Mouse (Mus musculus) lung, postnatal 10 days (tissue): Measurements from ENCODE around the gene Misp.
A peak's percentile ranks its signal among the peaks of the same experiment; 100 is the strongest.

Experiments used
- DNase-seq: peaks from one replicate; pipeline ENCODE4 v3.0.0; 2021

Misp gene

DNA sequence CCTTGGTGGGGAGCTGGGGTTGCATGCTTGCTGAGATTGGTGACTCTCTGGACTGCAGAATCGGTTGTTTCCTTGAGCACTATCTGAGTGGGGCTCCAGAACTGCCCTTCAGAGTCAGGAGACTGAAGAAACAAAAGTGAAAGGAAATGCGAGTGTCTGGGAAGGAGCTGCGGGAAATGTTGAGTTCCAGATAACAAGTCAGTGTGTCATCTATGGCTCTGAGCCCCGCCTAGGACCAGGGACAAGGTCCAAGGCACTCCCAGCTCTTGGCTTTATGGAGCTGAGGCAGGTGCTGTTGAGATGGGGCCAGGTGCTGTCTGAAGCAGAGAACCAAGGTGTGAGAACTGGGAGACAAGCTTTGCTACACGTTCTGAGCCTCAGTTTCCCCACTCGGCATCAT, 3.6 kb downstream of the Misp start:
- DNase-seq: peak; percentile 56

DNA sequence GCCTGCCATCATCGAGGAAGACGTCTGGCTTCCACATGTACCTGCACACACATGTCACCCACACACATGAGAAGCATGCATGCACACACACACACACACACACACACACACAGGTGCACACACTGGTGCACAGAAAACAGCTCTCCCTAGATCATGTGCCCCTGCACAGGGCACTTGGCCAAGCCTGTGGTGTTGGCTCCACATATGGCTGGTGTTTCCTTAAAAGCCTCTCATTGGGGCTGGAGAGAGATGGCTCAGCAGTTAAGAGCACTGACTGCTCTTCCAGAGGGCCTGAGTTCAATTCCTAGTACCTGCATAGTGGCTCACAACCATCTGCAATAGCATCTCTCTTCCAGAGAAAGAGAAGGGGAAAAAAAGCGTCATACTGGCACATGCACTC, 10.8 kb downstream of the Misp start:
- DNase-seq: no peak

DNA sequence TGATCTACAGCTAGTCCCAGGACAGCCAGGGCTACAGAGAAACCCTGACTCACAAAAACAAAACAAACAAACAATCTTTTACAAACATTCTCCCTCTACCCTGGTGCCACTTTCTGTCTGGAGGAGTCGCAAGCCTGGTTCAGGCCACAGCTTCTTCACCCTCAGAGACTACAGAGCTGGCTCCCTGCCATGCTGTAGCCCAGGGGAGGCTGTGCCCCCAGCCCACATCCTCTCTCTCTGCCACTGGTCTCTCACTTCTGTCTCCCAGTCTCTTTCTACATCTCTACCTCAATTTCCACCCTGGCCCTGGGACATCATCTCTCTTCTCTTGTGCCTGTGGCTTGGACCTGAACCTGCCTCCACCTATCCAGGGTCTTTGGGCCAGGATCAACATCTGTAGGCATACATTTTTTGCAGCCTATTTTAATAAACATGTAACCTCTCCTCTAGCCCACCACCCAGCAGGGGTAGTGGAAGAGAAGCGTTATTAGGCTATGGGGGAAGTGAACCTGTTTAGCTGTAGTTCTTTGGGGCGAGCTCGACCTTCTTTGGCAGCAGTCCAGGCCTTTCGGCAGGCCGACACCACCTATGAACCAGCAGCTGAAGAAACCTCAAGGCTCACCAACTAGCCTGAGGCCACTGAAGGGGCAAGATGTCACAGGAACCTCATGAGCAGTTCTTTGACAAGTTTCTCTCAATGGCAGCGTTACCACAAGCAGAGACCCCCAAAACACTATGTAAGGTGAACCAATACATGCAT, 11.4 kb downstream of the Misp start:
- DNase-seq: no peak

DNA sequence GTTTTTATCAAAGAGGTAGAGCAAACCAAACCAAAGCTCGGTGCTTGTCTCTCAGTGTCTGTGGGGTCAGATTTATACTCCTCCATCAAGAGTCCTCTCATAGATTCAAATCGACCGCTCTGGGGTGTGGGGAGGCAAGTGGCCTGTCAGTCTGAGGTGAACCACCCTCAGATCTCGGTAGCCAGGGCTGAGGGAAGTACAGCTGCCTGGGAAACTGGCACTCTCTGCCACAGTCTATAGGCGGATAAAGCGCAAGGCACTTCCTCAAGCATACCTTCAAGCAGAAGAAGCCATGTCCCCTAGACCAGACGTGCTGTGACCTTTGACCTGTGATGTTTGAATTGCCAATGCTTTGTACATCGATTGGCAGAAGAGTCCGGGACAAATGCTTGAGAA, 12.0 kb downstream of the Misp start:
- no peak for DNase-seq

DNA sequence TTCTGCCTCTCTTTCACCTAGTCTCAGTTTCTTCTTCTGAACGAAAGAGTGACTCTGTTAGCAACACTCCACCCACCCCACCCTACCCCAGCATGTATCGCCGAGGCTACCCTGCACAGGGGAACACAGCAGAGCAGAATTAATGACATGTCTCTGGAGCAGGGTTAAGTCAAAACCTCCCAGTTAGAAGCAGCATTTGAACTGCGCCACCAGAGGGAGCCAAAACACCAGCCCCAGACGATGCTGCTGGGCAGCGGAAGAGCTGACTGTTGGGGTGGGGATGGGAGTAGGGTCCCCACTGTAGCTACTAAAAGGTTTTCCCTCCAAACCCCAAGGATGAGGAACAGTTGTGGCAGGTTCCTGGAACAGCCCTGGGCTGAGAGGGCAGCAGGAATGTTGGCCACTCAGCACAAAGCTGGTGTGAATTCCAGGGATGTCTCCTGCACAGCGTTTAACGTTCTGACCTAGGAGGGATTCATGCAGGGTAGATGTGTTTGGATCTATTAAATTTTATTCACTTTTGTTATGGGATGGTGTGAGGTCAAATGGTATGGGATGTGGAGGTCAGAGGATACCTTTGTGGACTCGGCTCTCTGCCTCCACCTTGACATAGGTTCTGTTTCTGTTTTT, 14.1 kb downstream of the Misp start:
- DNase-seq: peak; percentile 87

DNA sequence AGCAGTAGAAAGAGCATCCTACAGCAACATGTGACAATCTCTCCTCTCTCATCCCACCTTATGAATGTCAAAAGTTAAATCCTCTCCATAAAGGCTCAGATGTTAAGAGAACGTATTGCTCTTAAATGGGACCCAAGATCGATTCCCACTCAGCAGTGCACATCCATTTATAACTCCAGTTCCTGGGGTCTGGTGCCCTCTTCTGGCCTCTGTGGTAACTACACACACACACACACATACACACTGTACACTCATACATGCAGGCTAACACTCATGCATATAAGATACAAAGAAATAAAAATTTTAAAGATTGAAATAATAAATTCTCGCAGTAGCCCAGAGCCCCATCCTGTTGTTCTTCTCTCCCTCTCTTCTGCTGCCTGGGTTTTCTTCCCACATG, 16.1 kb downstream of the Misp start:
- no peak for DNase-seq

DNA sequence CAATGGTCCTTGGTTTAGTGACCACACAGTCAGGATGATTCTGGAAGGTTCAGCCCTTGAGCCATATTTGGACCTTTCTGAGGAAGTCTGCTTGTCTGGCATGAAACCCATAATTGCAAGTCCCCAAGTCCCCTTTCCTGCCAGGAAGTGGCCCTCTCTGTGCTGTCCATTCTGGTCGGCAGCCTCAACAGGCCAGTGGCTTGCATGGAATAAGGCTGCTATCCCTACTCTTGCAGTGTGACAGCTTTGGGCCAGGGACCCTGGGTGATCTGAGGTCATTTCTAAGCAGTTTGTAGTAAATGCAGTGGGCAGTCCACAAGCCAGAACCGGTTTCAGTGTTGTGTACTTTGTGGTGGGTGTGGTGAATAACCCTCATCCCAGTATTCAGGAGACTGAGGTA, 17.4 kb downstream of the Misp start:
- DNase-seq: no peak

DNA sequence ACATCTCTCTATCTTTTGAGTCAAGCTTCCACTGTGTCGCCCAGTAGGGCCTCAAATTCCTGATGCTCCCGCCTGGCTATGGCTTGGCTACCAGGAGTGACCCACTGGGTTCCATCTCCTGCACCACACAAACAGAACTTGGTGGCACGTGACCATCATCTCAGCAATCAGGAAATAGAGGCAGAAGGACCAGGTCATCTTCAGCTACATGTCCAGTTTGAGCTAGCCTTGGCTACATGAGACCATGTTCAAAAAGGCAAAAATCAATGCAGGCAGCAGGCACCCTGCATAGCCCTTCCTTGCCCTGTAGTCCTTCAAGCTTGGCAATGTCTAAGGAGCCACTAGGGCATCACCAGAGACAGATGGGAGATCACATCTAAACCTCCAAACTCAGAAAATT, 19.3 kb downstream of the Misp start:
- no peak for DNase-seq

DNA sequence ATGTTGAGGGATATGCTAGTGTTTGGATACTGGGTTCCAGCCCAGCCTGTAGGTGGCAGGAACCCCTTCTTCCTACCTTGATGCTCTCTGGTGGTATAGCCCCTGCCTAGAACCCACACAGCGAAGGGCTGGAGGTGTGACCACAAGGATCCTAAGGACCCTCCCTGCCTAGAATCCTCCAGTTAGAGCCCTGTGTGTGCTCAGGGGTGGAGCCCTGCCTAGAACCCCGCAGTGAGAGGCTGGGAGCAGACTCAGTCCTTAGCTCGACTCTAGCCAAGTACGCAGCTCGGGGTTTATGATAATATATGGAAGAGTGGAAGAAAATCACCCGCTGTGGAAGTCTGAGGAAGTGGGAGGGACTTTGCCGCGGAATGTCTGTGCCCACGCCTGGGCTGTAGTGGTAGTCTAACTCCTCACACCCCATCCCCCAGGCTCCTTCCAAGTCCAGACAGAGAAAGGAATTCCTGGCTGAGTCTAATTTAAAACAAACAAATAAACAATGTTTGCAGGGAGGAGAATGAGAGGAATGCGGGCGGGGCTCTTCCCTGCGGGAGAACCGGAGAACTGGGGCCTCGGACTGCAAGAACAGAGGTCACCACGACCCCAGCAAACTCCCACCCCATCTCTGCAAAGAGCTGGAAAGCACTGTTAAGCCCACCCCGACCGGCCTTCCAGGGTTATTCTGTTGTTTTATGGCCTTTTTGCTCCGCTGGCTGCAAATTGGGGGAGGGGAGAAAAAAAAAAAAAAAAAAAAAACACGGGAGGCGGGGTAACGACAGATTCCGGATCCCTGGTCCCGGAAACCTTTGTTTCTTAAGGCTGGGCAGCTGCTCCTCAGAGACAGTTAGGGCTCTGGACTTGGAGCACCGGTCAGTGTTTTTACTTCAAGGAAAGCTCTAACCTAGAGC, 20.1 kb downstream of the Misp start:
- DNase-seq: peak; percentile 93

DNA sequence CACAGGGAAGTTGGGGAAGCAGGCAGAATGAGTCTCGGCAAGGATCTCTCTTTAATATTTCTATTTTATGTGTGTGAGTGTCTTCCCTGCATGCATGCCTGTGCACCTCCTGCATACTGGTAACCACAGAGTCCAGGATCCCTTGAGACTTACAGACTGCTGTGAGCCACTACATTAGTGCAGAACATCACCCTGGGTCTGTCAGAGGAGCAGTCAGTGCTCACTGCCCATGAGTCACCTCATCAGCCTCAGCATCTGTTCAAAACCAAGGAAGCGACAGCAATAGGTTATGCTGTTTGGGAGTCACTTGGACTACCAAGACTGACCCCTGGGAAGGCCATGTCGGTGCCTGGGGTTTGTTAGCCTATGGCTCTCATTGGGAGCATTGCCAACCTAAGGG, 21.5 kb downstream of the Misp start:
- DNase-seq: no peak

DNA sequence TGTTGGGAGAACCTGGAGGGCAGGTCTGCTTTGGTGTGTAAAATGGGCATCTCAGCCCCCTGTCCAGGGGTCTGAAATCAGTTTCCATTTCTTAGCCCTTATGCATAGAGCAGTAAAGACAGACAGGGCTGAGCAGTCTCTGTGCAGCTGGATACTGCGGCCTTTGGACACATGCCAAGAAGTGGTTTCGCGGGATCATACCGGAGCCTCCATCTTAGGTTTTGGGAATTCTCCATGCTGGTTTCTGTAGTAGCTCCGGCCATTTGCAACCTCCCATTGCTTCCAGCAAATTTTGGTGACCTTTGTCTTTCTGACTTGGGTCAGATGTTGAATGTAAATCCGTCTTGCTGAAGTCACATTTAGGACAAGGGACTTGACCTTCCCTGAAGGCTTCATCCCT, 22.7 kb downstream of the Misp start:
- no peak for DNase-seq

DNA sequence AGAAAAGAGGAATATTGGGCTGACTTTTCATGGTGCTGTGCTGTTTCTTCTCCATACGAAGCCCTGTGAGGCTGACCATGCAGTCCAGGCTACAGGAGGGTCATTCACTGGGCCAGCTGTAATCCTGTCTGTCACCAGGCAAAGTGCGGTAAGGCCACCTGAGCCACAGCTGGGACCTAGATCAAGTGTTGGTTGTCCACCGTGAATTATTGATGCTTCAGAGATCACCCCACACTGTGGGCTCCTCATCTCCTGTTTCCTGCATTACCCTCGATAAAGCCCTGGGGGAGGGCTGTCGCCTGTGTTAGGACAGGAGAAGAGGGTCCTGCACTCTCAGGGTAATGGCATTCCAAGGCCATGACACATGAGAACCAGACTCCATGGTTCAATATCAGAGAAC, 25.8 kb downstream of the Misp start:
- DNase-seq: no peak

DNA sequence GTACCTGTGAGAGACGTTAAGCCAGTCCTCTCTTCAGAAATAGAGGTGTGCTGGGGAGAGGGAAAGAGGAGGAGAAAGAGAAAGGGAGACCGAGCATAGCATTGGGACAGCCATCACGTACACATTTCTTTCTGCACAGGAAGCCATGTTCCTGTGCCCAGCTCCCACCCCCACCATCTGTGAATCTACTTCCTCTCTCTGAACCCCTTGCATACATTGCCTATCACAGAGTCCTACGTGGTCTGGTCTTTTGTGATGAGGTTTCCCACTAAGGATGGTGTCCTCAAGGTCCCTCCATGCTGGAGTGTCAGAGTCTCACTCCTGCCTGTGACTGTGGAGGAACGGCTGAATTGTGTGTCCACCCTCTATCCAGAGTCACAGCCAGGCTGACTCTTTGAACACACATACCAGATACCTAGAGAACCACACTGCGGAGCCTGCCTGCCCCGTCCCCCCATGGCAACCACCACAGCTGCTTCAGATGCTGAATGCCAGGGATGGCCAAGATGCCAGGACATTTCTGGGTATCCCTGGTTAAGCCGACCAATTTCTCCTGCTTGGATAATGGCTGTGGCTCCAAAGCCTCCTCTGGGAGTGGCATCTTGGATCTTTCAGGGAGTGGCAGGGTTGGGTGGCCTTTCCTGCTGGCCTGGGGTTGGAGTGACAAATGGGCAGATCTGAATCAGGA, 29.3 kb downstream of the Misp start:
- no peak for DNase-seq

DNA sequence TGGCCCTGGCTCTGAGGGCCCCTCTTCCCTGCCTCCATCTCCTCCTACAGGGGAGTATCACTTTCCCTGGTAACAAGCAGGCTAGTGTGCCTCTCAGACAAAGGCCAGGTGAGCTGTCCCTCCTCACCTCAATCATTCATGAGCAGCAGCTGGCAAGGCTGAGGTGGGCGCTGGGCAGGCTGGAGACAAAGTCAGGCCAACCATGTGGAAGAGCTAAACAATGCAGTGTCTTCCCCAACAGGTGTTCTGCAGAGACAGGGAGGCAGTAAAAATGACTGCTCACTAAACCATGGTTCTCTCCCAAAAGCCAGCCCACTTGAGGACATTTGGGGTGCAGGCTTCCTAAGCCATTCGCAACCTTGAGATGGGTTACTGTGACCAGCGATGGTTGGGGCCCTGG, 30.9 kb downstream of the Misp start:
- DNase-seq: no peak

DNA sequence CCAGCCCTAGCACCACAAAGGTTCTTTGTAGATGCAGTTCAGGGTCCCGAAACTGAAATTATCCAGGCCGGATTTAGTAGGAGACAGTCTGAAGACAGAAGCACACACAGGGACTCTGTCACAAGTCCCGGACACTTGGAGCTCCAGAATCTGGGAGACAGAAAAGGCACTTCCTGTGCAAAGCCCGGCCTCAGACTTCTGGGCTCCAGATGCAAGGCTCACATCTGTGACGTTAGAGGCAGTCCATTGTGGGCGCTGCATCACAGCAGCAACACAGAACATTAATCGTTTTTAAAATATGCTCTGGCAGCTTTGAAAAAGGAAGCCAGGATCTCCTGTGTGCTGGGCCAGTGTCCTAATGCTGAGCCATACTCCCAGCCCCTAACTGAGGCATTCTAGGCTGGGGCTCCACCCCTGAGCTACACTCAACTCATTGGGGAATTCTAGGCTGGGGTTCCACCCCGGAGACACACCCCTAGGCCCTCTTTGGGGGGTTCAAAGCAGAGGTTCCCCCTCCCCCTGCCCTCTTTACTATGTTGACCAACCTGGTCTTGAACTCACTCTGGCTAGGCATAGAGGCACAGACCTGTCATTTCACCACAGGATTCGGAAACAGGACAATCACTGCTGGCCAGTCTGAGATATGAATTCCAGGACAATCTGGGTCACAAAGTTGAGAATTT, 31.5 kb downstream of the Misp start:
- peak; percentile 81 for DNase-seq

DNA sequence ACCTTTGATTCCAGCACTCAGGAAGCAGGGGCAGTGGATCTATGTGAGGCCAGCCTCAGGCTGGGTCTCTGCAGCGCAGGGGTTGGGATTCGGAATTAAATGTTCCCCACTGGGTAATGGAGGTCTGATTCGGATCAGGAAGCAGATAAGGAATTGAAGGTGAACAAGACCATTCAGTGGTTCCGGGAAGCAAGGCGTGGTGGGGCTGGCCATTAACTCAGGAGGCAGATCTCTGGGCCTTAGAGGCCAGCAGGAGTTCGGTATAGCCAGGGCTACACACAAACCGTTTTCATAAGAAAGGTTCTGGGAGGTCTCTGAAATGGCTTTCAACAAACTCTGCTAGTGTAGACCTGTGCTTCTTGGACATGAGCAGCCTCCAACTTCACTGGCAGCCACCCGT, 32.0 kb downstream of the Misp start:
- no peak for DNase-seq

DNA sequence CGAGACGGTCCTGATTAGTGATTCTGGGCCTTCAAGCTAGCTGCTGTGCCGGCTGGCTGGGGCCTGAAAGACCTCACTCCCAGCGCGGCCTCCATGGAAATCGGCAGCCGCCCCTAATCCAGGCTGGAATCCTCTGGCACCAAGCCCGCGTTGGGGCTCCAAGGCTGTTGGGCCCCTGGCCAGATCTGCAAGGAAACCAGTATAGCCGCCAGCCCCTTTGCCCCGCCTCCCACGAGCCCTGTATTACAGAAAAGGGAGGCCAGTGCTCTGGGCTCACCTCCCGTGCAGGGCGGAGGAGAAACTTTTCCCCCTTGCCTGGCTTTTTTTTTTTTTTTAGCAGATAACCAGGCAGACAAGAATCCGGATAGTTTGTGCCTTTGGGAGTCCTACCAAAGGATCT, 32.6 kb downstream of the Misp start:
- DNase-seq: peak; percentile 99

DNA sequence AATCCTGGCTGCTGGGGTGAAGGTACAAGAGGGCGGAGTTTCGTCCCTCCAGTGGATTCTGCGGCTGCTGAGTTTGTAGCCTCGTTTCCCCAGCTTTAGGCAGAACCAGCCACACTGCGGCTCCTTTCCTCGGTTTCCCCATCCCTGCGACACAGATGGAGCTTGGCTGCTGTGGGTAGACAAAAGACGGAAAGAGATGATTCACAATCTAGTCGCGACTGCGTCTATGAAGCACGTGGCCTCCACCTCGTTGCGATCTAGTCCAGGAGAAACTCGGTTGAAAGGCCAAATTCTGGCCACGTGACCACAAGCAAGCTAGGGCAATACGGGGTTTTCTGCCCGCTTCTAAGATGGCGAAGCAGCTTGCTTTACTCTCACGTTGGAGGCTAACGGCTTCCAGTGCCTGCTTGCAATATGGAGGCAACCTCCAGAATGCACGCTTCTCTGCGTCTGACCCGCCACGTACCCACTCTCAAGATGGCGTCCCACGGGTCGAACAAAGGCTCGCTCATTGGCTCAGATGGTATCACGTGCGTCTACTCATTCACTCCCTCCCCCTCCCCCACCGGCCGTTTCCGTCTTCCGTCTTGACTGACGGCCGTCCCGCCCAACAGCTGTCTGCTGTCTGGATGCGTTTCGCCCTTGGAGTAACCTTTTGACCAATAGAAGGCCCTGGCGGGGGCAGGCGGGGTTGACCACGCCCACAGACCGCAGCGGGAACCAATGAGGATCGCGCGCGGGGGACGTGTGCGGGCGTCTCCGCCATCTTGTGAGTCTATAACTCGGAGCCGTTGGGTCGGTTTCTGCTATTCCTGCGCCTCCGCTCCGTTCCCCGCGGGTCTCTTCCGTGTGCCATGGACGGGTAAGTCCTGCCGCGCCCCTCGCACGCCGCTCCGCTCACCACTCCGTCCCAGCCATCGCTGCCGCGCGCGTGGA, 33.3 kb downstream of the Misp start, which contains the start of gene Ptbp1:
Gene Ptbp1, plus strand, starts transcription at position 568 of the 936 bp plus-strand sequence.
- DNase-seq: peak; percentile 100

DNA sequence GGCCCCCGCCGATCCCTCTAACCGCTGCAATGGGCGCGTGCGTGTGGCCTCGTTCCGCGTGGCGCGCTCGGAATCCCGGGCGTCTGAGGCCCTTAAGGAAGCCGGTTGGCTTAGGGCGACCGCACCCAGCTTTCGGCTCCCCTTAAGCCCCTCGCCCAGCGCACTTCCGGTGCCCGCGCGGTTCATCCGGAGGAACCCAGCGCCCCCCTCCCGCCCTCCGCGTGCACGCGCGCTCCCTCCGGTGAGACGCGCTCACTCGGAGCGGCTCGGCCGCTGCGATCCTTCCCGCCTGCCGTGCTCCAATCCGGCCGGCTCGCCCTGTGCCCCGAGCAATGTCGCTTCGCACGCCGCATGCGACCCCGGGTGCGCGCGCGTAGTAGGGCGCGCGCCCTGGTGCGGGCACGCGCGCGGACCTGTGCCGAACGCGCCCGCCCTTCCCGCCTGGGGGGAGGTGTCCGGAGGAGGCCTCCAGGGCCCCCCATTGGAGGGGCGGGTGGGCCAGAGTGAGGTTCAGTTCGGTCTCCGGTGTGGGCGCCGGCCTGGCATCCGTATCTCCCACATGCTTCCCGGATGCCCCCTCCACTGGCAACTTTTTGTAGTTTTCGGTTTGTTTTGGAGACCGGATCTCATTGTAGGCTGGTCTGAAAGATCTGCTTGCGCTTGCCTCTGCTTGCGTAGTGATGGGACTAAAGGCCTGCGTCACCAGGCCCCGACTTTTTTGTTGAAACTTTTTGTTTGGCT, 34.2 kb downstream of the Misp start:
- DNase-seq: peak; percentile 85

DNA sequence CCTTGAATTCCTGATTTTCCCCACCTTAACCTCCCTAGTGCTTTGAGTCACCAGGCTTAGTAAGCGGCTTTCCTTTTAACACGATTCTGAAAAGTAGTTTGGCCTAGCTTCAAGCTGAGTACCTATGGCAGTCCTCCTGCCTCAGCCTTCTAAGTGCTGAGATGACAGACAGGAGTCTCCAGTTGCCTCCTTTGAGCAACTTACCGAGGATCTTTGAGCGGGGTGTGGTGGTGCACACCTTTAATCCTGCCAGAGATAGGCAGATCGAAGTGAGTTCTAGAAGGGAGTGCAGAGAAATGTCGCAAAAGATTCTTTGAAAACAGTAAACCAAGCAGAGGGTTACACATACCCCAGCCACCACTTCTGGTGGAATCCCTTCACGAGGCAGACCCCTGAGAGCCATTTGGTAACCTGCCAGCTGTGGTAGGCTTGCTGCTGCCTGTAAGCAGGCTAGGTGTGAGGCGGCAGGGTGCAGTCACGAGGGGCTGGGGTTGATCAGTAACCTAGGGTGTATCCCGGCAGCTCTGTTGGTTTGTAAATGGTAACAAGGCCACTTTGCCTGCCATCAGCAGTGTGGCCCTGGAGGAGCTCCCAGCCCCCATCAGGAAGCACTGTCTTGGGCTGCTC, 34.9 kb downstream of the Misp start:
- DNase-seq: peak; percentile 59
